Mouse (Mus musculus): Measurements from ENCODE around the gene Cops9. TPM values are rescaled to one million over a fixed set of nuclear protein-coding genes. Genes with fewer than 3 reads are reported as not detected.

The Cops9 gene
- polyA plus RNA-seq, 1 experiment from 2014 or later: 354 TPM

DNA sequence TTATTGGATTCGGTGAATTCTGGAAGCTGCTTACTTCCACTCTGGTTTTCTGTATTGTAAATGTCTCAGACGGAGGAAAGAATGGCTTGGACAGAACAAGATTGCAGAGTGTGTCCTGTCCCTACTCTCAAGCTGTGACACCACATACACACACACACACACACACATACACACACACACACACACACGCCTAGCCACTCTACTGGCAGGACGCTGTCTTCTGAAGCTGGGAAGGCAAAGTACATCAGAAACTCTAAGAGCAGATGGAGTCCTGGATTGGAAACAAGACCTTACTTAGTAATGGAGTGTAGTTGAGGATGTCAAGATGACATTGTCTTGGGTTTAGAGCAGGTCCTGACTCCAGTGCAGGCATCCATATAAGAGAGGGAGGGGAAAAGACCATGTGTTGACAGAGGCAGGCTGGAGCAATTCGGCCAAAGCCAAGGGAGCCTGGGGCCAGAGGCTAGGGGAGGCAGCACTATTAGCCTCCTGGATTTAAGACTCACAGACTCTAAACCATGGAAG is 31.5 kb upstream of the Cops9 start:
- H3K4me3 ChIP-seq (ENCODE audit: low read depth, low read length): no peak overlapping the region
- H3K4me1 ChIP-seq (replicated peaks; ENCODE audit: control insufficient read depth, insufficient read depth, low read length): no peaks in the 10 kb centered on the region
- no peaks in the 10 kb centered on the region for H3K36me3 ChIP-seq (ENCODE audit: control insufficient read depth, insufficient read depth, low read length)
- DNase-seq (ENCODE audit: low spot score): no peak
- WGBS: 84% methylated on average over 5 of the region's 5 CpGs
- H3K9me3 ChIP-seq (ENCODE audit: control insufficient read depth, low read length): no peaks in the 10 kb centered on the region
- no peak for ATAC-seq (replicated peaks; ENCODE audit: low FRiP score)
- no peak overlapping the region for H3K4me2 ChIP-seq
- H3K27me3 ChIP-seq (replicated peaks; ENCODE audit: control insufficient read depth, insufficient read depth, low read length): no peaks in the 10 kb centered on the region; the same call in 1 of the 2 replicates
- H3K9ac ChIP-seq (ENCODE audit: low read depth, low read length): no peak overlapping the region
- H3K27ac ChIP-seq (ENCODE audit: low read depth, low read length): no peak overlapping the region

DNA sequence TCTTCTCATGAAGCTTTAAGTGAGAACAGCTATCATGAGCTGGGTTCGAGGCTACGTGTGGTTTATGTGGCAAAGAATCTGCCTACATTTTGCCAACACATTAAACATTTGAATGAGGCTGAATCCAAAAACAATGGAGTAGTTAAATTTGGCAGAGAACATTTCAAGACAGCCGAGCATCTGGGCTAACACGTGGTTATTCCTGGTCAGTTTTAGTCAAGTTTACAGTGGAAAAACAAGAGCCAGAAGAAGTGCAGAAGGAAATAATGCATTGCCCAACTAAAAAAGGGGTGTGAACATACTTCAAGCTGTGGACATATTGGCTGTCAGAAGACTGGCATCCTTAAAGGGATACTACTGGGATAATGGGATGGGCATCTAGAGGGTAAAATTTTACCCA is 29.5 kb upstream of the Cops9 start:
- DNase-seq (ENCODE audit: low spot score): no peak
- Histone ChIP-seq H3K36me3 (ENCODE audit: control insufficient read depth, insufficient read depth, low read length) (no peaks in the 10 kb centered on the region), H3K27ac (ENCODE audit: low read depth, low read length) (no peak overlapping the region), H3K4me1 (replicated peaks; ENCODE audit: control insufficient read depth, insufficient read depth, low read length) (no peaks in the 10 kb centered on the region), H3K9ac (ENCODE audit: low read depth, low read length) (no peak overlapping the region), H3K27me3 (replicated peaks; ENCODE audit: control insufficient read depth, insufficient read depth, low read length) (no peaks in the 10 kb centered on the region), H3K4me3 (ENCODE audit: low read depth, low read length) (no peak overlapping the region), H3K4me2 (no peak overlapping the region), H3K9me3 (ENCODE audit: control insufficient read depth, low read length) (no peaks in the 10 kb centered on the region)
- ATAC-seq (replicated peaks; ENCODE audit: low FRiP score): no peak
- 78% methylated on average over 4 of the region's 4 CpGs for WGBS

DNA sequence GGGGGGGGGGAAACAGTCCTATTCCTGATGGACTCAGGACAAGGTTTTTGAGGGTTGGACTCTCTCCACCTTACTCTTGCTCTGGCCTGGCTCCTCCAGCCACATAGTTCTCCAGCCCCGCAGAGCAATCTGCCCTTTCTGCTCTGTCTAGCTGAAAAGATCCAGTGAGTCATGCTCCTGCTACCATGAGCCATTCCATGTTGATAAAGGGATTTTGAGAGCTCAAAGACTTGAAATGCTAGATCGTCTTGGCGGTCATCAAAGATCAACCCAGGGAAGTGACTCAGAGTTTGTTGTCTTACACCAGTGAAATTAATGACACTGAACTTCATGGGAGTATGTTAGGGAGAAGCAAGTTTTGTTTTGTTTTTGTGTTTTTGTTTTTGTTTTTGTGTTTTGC is 27.6 kb upstream of the Cops9 start:
- H3K27me3 ChIP-seq (replicated peaks; ENCODE audit: control insufficient read depth, insufficient read depth, low read length): no peaks in the 10 kb centered on the region
- H3K4me1 ChIP-seq (replicated peaks; ENCODE audit: control insufficient read depth, insufficient read depth, low read length): no peaks in the 10 kb centered on the region
- DNase-seq (ENCODE audit: low spot score) (no peak), ATAC-seq (replicated peaks; ENCODE audit: low FRiP score) (no peak)
- H3K9ac ChIP-seq (ENCODE audit: low read depth, low read length): no peak overlapping the region
- no peaks in the 10 kb centered on the region for H3K36me3 ChIP-seq (ENCODE audit: control insufficient read depth, insufficient read depth, low read length)
- no peak overlapping the region for H3K4me3 ChIP-seq (ENCODE audit: low read depth, low read length)
- H3K9me3 ChIP-seq (ENCODE audit: control insufficient read depth, low read length): no peaks in the 10 kb centered on the region
- no peak overlapping the region for H3K27ac ChIP-seq (ENCODE audit: low read depth, low read length)
- WGBS: 88% methylated on average over 3 of the region's 3 CpGs
- no peak overlapping the region for H3K4me2 ChIP-seq

DNA sequence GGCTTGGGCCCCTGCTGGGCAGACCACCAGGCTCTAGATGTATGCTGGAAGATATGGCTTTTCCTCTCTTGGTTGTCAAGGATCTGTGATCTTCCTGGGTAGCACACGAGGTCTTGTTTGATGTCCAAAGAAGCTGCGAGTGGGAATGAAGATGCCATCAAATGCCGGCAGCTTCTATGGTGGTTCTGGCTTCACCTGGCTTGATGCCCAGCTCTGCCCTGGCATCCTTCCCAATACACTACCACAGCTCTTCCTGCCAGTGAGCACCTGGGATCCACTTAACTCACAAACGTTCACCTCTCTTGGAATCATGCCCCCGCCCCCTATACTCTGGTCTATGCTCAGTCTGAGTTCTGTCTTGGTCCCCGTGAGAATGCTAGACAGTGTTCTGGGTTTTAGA is 25.3 kb upstream of the Cops9 start:
- H3K27me3 ChIP-seq (replicated peaks; ENCODE audit: control insufficient read depth, insufficient read depth, low read length): no peaks in the 10 kb centered on the region
- DNase-seq (ENCODE audit: low spot score): no peak
- H3K4me3 ChIP-seq (ENCODE audit: low read depth, low read length): no peak overlapping the region
- H3K4me1 ChIP-seq (replicated peaks; ENCODE audit: control insufficient read depth, insufficient read depth, low read length): no peaks in the 10 kb centered on the region
- no peaks in the 10 kb centered on the region for H3K9me3 ChIP-seq (ENCODE audit: control insufficient read depth, low read length)
- H3K9ac ChIP-seq (ENCODE audit: low read depth, low read length): no peak overlapping the region
- no peak overlapping the region for H3K27ac ChIP-seq (ENCODE audit: low read depth, low read length)
- H3K36me3 ChIP-seq (ENCODE audit: control insufficient read depth, insufficient read depth, low read length): no peaks in the 10 kb centered on the region
- 80% methylated on average over 6 of the region's 6 CpGs for WGBS
- no peak overlapping the region for H3K4me2 ChIP-seq
- no peak for ATAC-seq (replicated peaks; ENCODE audit: low FRiP score)

DNA sequence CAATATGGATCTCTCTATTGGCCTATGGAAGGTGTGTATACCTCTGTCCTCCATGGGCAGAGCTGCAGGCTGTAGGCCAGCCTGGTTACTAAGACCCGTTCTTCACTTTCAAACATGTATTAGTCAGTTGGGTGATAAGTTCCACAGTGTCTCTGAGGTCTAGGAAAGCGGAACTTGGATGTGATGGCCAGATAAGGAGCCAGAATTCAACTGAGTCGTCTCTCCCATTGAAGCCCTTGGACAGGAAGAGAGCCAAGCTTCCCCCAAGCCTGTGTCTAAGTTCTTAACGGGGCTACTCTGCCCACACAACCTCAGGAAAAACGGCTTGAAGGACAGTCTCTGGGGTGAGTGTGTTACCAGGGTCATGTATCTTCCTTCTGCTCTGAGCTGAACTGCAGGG is 17.6 kb upstream of the Cops9 start:
- H3K9ac ChIP-seq (ENCODE audit: low read depth, low read length): no peak overlapping the region

DNA sequence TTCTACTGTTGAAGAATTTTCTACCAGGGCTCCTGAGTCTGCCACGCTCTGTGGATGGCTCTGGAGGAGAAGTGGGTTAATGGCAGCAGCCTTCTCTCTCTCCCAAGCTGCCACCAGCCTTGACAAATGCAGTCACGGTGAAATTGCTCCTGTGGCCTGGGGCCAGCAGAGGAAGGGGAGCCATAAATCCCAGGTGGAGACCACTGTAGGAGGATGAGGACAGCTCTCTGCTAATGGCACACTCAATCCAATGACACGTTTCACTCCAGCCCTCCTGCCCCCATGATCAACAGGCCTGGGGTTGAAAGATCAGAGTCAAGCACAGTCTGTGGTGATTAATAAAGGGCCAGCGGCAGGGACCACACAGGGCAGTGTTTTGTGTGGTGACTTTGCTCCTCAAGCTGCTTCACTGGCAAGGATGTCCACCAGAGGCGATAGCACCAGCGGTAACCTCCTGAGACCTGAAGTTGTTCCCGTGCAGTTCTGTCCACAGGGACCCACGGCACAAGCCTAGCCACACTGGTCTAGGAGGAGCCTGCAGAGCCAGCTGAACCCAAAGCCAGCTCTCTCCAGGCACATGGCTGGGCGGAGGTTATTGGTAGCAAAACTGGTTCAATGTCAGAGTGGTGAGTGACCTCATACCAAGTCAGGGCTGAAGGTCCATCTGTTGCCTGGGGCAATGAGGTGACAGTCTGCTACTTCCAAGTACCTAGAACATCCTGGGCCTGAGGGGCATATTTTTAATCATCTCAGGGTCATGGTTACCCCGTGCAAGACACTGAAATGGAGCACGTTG is 15.4 kb upstream of the Cops9 start:
- H3K4me1 ChIP-seq (replicated peaks; ENCODE audit: control insufficient read depth, insufficient read depth, low read length): peaks cover 4% of the 10 kb centered on the region
- WGBS: 75% methylated on average over 11 of the region's 11 CpGs
- DNase-seq (ENCODE audit: low spot score) (no peak), ATAC-seq (replicated peaks; ENCODE audit: low FRiP score) (no peak)
- H3K36me3 ChIP-seq (ENCODE audit: control insufficient read depth, insufficient read depth, low read length): no peaks in the 10 kb centered on the region
- H3K4me3 ChIP-seq (ENCODE audit: low read depth, low read length): no peak overlapping the region
- H3K27me3 ChIP-seq (replicated peaks; ENCODE audit: control insufficient read depth, insufficient read depth, low read length): no peaks in the 10 kb centered on the region; the same call in 1 of the 2 replicates
- H3K27ac ChIP-seq (ENCODE audit: low read depth, low read length): no peak overlapping the region
- no peak overlapping the region for H3K4me2 ChIP-seq
- no peak overlapping the region for H3K9ac ChIP-seq (ENCODE audit: low read depth, low read length)
- no peaks in the 10 kb centered on the region for H3K9me3 ChIP-seq (ENCODE audit: control insufficient read depth, low read length)

More for the DNA sequence above, 17.6 kb upstream of the Cops9 start:
- Histone ChIP-seq H3K27me3 (replicated peaks; ENCODE audit: control insufficient read depth, insufficient read depth, low read length) (no peaks in the 10 kb centered on the region; the same call in 1 of the 2 replicates), H3K4me1 (replicated peaks; ENCODE audit: control insufficient read depth, insufficient read depth, low read length) (peaks cover 4% of the 10 kb centered on the region), H3K4me3 (ENCODE audit: low read depth, low read length) (no peak overlapping the region), H3K9me3 (ENCODE audit: control insufficient read depth, low read length) (no peaks in the 10 kb centered on the region), H3K36me3 (ENCODE audit: control insufficient read depth, insufficient read depth, low read length) (no peaks in the 10 kb centered on the region), H3K27ac (ENCODE audit: low read depth, low read length) (no peak overlapping the region), H3K4me2 (no peak overlapping the region)
- ATAC-seq (replicated peaks; ENCODE audit: low FRiP score) (no peak), DNase-seq (ENCODE audit: low spot score) (no peak)
- WGBS: 33% methylated on average over 5 of the region's 5 CpGs

DNA sequence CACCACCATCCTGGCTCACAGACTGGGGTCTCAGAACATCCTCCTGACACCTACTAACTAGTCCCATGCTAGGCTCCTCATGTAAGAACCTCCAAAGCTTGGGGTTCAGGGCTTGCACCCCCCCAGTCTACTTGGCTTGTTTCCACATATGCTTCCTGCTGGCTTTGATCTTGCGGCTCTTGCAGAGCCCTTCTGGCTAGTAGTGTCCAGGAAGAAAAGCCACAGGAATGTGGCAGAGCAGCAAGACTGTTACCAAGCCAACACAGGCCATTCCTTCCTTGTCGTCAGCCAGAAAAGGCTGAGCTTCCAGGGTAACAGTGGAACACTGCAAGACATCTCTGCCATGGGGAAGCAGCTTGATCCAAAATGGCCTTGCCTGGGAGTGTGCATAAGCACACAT is 12.9 kb upstream of the Cops9 start:
- WGBS: 56% methylated on average over 2 of the region's 2 CpGs

DNA sequence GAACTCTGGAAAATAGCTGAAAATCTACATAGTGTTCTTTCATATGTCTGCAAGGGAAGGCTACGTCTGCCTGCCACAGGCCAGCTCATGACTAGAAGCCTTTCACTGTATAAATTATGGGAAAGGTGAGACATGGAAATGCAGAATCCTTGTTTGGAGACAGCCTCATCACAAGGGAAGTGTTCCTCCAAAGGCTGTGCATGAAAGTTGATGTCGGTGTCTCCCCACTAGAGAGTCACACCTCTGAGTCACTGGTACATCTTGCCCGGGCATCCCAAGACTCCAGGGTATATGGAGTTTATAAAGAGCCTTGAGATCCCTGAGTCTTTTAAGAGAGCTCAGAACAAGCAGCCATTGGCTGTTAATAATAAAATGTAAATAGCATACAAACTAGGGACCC is 11.4 kb upstream of the Cops9 start:
- no peak for DNase-seq (ENCODE audit: low spot score)
- Histone ChIP-seq H3K9ac (ENCODE audit: low read depth, low read length) (no peak overlapping the region), H3K4me2 (no peak overlapping the region), H3K9me3 (ENCODE audit: control insufficient read depth, low read length) (no peaks in the 10 kb centered on the region), H3K36me3 (ENCODE audit: control insufficient read depth, insufficient read depth, low read length) (no peaks in the 10 kb centered on the region), H3K4me1 (replicated peaks; ENCODE audit: control insufficient read depth, insufficient read depth, low read length) (no peaks in the 10 kb centered on the region), H3K27me3 (replicated peaks; ENCODE audit: control insufficient read depth, insufficient read depth, low read length) (no peaks in the 10 kb centered on the region; the same call in 1 of the 2 replicates), H3K27ac (ENCODE audit: low read depth, low read length) (no peak overlapping the region), H3K4me3 (ENCODE audit: low read depth, low read length) (no peak overlapping the region)
- ATAC-seq (replicated peaks; ENCODE audit: low FRiP score): no peak
- WGBS: 81% methylated on average over 3 of the region's 3 CpGs

More for the DNA sequence above, 12.9 kb upstream of the Cops9 start:
- Histone ChIP-seq H3K4me2 (no peak overlapping the region), H3K36me3 (ENCODE audit: control insufficient read depth, insufficient read depth, low read length) (no peaks in the 10 kb centered on the region), H3K4me3 (ENCODE audit: low read depth, low read length) (no peak overlapping the region), H3K9me3 (ENCODE audit: control insufficient read depth, low read length) (no peaks in the 10 kb centered on the region), H3K27ac (ENCODE audit: low read depth, low read length) (no peak overlapping the region), H3K27me3 (replicated peaks; ENCODE audit: control insufficient read depth, insufficient read depth, low read length) (no peaks in the 10 kb centered on the region; the same call in 1 of the 2 replicates), H3K4me1 (replicated peaks; ENCODE audit: control insufficient read depth, insufficient read depth, low read length) (peaks cover 4% of the 10 kb centered on the region), H3K9ac (ENCODE audit: low read depth, low read length) (no peak overlapping the region)
- ATAC-seq (replicated peaks; ENCODE audit: low FRiP score) (no peak), DNase-seq (ENCODE audit: low spot score) (no peak)

DNA sequence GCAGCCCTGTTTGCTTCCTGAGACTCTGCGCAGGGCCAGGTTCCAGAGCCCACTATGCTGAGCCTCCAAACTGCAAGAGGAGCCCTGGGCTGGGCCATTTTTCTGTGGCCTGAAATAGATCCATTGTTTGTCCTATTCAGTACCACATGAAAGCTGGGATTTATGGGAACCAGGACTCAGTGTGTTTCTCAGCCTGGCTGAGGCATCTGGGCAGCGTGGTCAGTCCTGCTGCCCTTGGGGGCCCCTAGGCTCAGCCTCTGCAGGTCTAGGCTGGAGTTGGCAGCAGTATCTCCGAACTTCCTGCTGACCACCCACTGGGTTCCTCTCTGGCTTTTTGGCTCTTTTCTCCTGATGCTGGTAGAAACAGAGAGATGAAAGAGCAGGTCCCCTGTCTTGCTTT is 9.7 kb upstream of the Cops9 start:
- Histone ChIP-seq H3K9me3 (ENCODE audit: control insufficient read depth, low read length) (no peaks in the 10 kb centered on the region), H3K27ac (ENCODE audit: low read depth, low read length) (no peak overlapping the region), H3K27me3 (replicated peaks; ENCODE audit: control insufficient read depth, insufficient read depth, low read length) (no peaks in the 10 kb centered on the region; the same call in 1 of the 2 replicates), H3K4me3 (ENCODE audit: low read depth, low read length) (no peak overlapping the region), H3K4me2 (no peak overlapping the region), H3K9ac (ENCODE audit: low read depth, low read length) (no peak overlapping the region), H3K36me3 (ENCODE audit: control insufficient read depth, insufficient read depth, low read length) (no peaks in the 10 kb centered on the region), H3K4me1 (replicated peaks; ENCODE audit: control insufficient read depth, insufficient read depth, low read length) (no peaks in the 10 kb centered on the region)
- WGBS: 49% methylated on average over 3 of the region's 3 CpGs
- DNase-seq (ENCODE audit: low spot score): no peak
- ATAC-seq (replicated peaks; ENCODE audit: low FRiP score): no peak

Data from liver, embryonic 11.5 days (tissue).